Mouse (Mus musculus): ENCODE results near the gene Tdrd6. TPM values are rescaled to one million over a fixed set of nuclear protein-coding genes. Genes with fewer than 3 reads are reported as not detected.

Tdrd6 gene
- 0.03 TPM in 1 of 2 replicates, not detected in the other for polyA plus RNA-seq (2012; rRNA removed)

DNA sequence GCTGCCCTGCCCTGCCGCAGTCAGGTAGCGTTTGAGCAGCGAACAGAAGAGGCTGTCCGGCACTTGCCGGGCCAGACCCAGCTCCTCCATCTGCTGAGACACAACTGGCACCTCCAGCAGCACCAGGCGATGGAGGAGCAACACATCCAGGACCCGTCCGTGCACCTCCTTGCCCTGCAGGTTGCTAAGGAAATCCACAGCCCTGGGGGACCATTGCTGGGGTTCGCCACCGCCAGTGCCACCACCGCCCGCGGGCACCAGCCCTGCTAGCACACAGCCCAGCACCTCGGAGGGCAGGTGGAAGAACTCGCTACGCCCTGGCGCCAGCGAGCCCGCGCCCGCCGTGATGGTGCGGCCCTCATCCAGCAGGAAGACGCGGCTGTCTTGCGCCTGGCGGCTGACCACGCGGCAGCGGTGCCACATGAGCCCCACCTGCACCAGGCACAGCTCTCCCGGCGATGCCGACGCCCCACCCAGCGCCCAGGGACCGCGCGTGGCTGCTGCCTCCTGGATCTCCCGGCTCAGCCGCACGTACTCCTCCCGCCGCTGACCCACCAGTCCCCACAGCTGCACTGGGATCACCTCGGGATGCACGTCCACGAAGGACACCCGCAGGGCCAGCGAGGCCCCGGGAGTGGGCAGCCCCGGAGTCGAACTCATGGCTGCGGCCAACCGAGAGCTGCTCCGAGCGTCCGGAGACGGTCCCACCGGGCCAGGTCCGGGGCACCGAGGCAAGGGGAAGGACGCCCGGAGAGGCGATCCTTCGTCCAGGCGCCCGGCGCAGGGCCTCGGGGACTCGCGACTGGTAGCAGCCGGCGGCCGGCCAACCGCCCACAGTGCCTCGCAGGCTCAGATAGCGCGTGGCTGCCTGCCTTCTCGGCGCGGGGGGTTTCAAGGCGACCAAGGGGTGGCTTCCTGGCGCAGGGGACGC lies at the start of gene Tdrd6:
Tdrd6 (minus strand) TSS at position 804 of the 931 bp plus-strand sequence.

DNA sequence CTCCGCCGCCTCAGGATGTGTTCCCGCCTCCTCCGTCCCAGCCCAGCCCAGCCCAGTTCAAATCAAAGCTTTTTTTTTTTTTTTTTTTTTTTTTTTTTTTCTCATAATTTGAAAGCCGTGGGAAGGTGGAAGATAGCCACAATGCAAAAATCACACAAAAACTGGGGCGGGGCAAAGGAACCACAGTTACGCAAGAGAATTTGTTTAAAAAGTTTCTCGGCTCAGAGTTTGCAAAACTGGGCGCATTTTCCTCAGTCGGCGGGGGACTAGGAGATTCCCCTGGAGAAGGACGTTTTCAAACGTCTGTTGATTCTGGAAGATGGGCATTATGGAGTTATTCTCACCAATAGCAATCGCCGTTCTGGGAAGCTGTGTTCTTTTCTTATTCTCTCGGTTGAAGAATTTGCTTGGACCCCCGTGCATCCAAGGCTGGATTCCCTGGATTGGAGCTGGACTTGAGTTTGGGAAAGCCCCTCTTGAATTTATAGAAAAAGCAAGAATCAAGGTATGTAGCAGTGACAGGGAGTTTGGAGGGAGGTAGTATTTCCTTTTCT lies 37.3 kb upstream of the Tdrd6 start, which contains the start of gene Cyp39a1:
Cyp39a1 (plus strand) TSS at position 136 of the 554 bp plus-strand sequence.

DNA sequence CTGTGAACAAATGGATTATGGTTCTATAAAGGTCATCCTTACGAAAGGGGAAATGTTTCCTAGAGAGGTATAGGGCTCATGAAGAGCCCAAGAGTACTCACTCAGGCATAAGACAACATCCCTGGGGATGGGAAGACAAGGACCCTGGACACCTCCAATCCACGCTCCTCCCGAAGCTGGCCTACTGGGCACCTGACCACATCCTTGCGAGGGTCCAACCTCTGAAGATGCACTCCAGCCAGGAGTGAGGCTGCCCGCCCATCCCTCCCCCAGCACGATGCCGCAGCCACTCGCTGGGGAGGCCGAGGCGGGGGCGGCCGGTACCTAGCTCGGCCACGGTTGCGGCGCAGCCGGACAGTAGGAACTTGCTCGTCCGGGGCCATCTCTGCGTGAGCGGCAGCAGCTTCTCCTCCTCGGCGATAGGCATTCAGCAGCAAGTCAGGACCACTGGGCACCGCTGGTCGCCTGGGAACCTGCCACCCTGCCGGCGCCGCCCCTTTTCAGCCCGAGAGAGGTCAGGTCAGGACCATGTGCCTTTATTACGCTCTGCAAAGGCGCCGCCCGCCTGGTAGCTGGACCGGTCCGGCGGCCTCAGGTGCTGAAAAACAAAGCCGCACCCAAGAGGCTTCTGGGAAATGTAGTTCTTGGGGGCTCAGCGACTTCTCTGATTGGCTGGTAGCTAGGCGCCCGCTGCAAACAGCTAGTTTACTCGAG lies 36.6 kb upstream of the Tdrd6 start, which contains the start of gene Slc25a27:
Slc25a27 (minus strand) TSS at position 639 of the 714 bp plus-strand sequence.

DNA sequence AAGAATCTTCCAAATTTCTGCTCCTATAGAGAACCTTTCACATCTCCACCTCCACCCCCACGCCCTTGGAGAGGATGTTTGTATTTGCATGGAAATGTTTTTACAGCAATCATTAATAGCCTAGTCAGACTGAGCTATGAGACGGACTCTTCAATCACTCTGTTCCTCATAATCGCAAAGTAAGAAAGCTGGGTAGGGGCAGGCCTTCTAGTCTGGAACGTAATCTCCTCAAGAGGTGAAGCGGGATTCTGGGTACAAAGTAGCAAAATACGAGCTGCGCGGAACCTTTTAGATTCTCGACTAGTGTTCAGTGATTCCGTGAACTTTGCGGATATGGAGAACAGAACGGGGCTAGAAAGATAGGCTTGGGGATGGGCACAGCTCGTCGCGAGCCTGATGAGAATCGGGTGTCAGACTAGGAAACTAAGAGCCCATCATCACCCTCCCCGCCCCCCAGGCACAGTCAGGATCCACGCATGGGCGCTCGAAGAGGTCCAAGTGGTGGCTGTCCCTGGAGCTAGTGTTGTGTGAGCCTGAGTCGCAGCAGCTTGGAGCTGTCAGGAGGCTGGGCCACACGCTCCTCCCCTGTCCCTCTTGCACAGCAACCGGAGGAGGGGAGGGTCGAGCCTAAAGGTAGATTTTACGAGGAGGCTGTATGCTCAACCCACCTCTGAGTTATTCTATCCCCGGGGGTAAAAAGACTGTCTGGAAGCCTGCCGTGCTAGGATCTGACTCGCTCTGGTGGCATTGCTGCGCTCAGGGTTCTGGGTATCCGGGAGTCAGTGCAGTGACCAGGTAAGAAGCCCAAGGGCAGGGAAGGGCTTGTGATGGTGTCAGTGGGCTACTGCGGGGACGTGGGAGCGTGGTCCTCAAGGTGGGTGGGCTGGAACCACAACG lies 61.9 kb downstream of the Tdrd6 start, which contains the start of gene Pla2g7:
Pla2g7 (plus strand) TSS at position 107 of the 897 bp plus-strand sequence.

Other genes starting within 250 kb of the Tdrd6 start
- gene Mep1a, start 127.5 kb downstream of the Tdrd6 start, polyA plus RNA-seq (2012; rRNA removed): 0.08 and 0.10 TPM in 2 replicates
- gene Ankrd66, start 86.7 kb downstream of the Tdrd6 start, polyA plus RNA-seq (2012; rRNA removed): 1.5 and 1.7 TPM in 2 replicates
- gene Pla2g7, start 62.2 kb downstream of the Tdrd6 start, polyA plus RNA-seq (2012; rRNA removed): 2.7 and 3.8 TPM in 2 replicates
- gene Slc25a27, start 36.9 kb upstream of the Tdrd6 start, polyA plus RNA-seq (2012; rRNA removed): 6.2 and 7.0 TPM in 2 replicates
- 1.2 and 1.4 TPM in 2 replicates for gene Cyp39a1, start 37.1 kb upstream of the Tdrd6 start, polyA plus RNA-seq (2012; rRNA removed)
- 5.7 and 7.7 TPM in 2 replicates for gene Rcan2, start 171.1 kb upstream of the Tdrd6 start, polyA plus RNA-seq (2012; rRNA removed)

Data from ovary, adult 2 months (tissue).